Comparison of ENCODE assay signal across 8 mouse cellular contexts in genomic region chr1:155098486-155099279, GRCm38 (mm10). TPM values are rescaled to one million over a fixed set of nuclear protein-coding genes. Genes with fewer than 3 reads are reported as not detected.
A peak's percentile ranks its signal among the peaks of the same experiment; 100 is the strongest.
DNase-seq lines count a peak whose midpoint lies in the region; ATAC-seq and TF ChIP-seq lines count a peak whose summit lies in the region.

No protein-coding gene starts in this region.

- DNase-seq in CD4-positive, CD25-positive, alpha-beta regulatory T cell, adult 2 months (ENCODE audit: low read depth, low spot score), result peak; percentile 80
- DNase-seq in adrenal gland, adult 18-20 months (ENCODE audit: low spot score in 2 of 2), result peak; percentile 60 to 64
- DNase-seq in embryonic facial prominence, embryonic 10.5 days (ENCODE audit: low spot score), result peak; percentile 73
- DNase-seq in lung, adult 2 months, result no peak
- DNase-seq in thymus, postnatal 10 days (ENCODE audit: low spot score in 2 of 2), result peak; percentile 66 to 68

- H3K36me3 ChIP-seq in embryonic facial prominence, embryonic 10.5 days (replicated peaks), result peaks cover 13% of the 10 kb centered on the region
- no peaks in the 10 kb centered on the region for H3K36me3 ChIP-seq in heart, embryonic 12.5 days
- no peaks in the 10 kb centered on the region for H3K36me3 ChIP-seq in kidney, embryonic 16.5 days (ENCODE audit: insufficient read depth, low read length)

- peak overlapping the region; percentile 98 for H3K9ac ChIP-seq in heart, embryonic 12.5 days
- H3K9ac ChIP-seq in kidney, embryonic 16.5 days (replicated peaks; ENCODE audit: low read length), result peak overlapping the region; percentile 98

- 0 out of 2 replicates have a peak, but pooled peaks cover under 1% of the 10 kb centered on the region for H3K27me3 ChIP-seq in embryonic facial prominence, embryonic 10.5 days (replicated peaks; ENCODE audit: low read depth, poor library complexity, severe bottlenecking)
- H3K27me3 ChIP-seq in heart, embryonic 12.5 days (replicated peaks), result no peaks in the 10 kb centered on the region
- H3K27me3 ChIP-seq in kidney, embryonic 16.5 days (ENCODE audit: insufficient read depth, low read length), result no peaks in the 10 kb centered on the region

- H3K4me3 ChIP-seq in embryonic facial prominence, embryonic 10.5 days, result peak overlapping the region; percentile 99
- peak overlapping the region; percentile 87 for H3K4me3 ChIP-seq in heart, embryonic 12.5 days
- peak overlapping the region; percentile 75 for H3K4me3 ChIP-seq in kidney, embryonic 16.5 days (ENCODE audit: low read length)
- peak overlapping the region; percentile 95 for H3K4me3 ChIP-seq in lung, adult 2 months (replicated peaks; ENCODE audit: extremely low read depth, low read depth, low read length)
- H3K4me3 ChIP-seq in olfactory bulb, adult 2 months (ENCODE audit: insufficient read depth, low read depth, low read length), result peak overlapping the region; percentile 82

- H3K4me2 ChIP-seq in heart, embryonic 12.5 days, result peak overlapping the region; percentile 70
- H3K4me2 ChIP-seq in kidney, embryonic 16.5 days (replicated peaks; ENCODE audit: low read depth, low read length), result peak overlapping the region; percentile 76

- H3K27ac ChIP-seq in embryonic facial prominence, embryonic 10.5 days (replicated peaks), result peak overlapping the region; percentile 93
- H3K27ac ChIP-seq in heart, embryonic 12.5 days (ENCODE audit: poor library complexity, severe bottlenecking), result peak overlapping the region; percentile 82
- peak overlapping the region; percentile 88 for H3K27ac ChIP-seq in kidney, embryonic 16.5 days (ENCODE audit: low read length)
- H3K27ac ChIP-seq in olfactory bulb, adult 2 months (ENCODE audit: insufficient read depth, low read depth, low read length), result peak overlapping the region; percentile 86

- no peak for TF ChIP-seq POLR2A in lung, adult 2 months (IDR thresholded peaks at IDR 0.05; ENCODE audit: borderline replicate concordance, extremely low read depth, low read depth, low read length)
- TF ChIP-seq POLR2A in olfactory bulb, adult 2 months (IDR thresholded peaks at IDR 0.05; ENCODE audit: insufficient read depth, low read depth, low read length), result no peak

- TF ChIP-seq CTCF in lung, adult 2 months (IDR thresholded peaks at IDR 0.05; ENCODE audit: insufficient read depth, low read length), result no peak
- no peak for TF ChIP-seq CTCF in olfactory bulb, adult 2 months (IDR thresholded peaks at IDR 0.05; ENCODE audit: insufficient read depth, low read depth, low read length)

- peak; percentile 68 for ATAC-seq in heart, embryonic 12.5 days (ENCODE audit: insufficient number of reproducible peaks, low FRiP score)
- peak; percentile 71 for ATAC-seq in kidney, embryonic 16.5 days (ENCODE audit: low FRiP score, low TSS enrichment)

- under 1% methylated on average over 93 of the region's 93 CpGs for WGBS in embryonic facial prominence, embryonic 10.5 days
- WGBS in heart, embryonic 12.5 days, result under 1% methylated on average over 93 of the region's 93 CpGs
- under 1% methylated on average over 81 of the region's 93 CpGs for WGBS in kidney, embryonic 16.5 days
- under 1% methylated on average over 93 of the region's 93 CpGs for WGBS in lung, adult 2 months
- WGBS in olfactory bulb, adult 2 months, result under 1% methylated on average over 93 of the region's 93 CpGs

- no peaks in the 10 kb centered on the region for H3K9me3 ChIP-seq in embryonic facial prominence, embryonic 10.5 days
- H3K9me3 ChIP-seq in heart, embryonic 12.5 days (replicated peaks), result no peaks in the 10 kb centered on the region
- no peaks in the 10 kb centered on the region for H3K9me3 ChIP-seq in kidney, embryonic 16.5 days (ENCODE audit: low read length)

- H3K4me1 ChIP-seq in embryonic facial prominence, embryonic 10.5 days, result peaks cover 35% of the 10 kb centered on the region
- peaks cover 29% of the 10 kb centered on the region for H3K4me1 ChIP-seq in heart, embryonic 12.5 days (replicated peaks)
- peaks cover 19% of the 10 kb centered on the region for H3K4me1 ChIP-seq in kidney, embryonic 16.5 days (ENCODE audit: insufficient read depth, low read length)
- H3K4me1 ChIP-seq in lung, adult 2 months (ENCODE audit: control insufficient read depth, insufficient read depth, low read length), result peaks cover 10% of the 10 kb centered on the region
- peaks cover 4% of the 10 kb centered on the region for H3K4me1 ChIP-seq in olfactory bulb, adult 2 months (ENCODE audit: control insufficient read depth, insufficient read depth, low read length)

RNA-seq across cellular contexts. Expression of gene Ier5, which starts 0.8 kb away (rescaled TPM):
- 10 to 100 TPM in 1 of 2 experiments, 1 to 10 TPM in 1; 9.4 to 15.5 TPM for total RNA-seq in adrenal gland, adult 18-20 months (2021)
- polyA plus RNA-seq in embryonic facial prominence, embryonic 10.5 days (2016; fragmentation: Nextera tagmentation; extraction: Ambion mirVana), result 4.4 TPM in 2 replicates
- 8.9 and 10.9 TPM in 2 replicates for polyA plus RNA-seq in heart, embryonic 12.5 days (2016; fragmentation: Nextera tagmentation; extraction: Ambion mirVana)
- polyA plus RNA-seq in kidney, embryonic 16.5 days (2015; fragmentation: Nextera tagmentation; extraction: Ambion mirVana), result 4.4 and 5.3 TPM in 2 replicates
- 38.1 and 42.8 TPM in 2 replicates for polyA plus RNA-seq in lung, adult 2 months (2012; rRNA removed)
- polyA plus RNA-seq in olfactory bulb, adult 2 months (2012; ENCODE audit: insufficient read depth, insufficient read length, low replicate concordance, missing spikeins), result not detected in 2 replicates

RNA-seq across cellular contexts. Expression of gene Mr1, which starts 47.9 kb away (rescaled TPM):
- 10 to 100 TPM; 24.9 to 32.1 TPM for total RNA-seq in adrenal gland, adult 18-20 months (2021)
- polyA plus RNA-seq in embryonic facial prominence, embryonic 10.5 days (2016; fragmentation: Nextera tagmentation; extraction: Ambion mirVana), result 1.2 and 1.4 TPM in 2 replicates
- polyA plus RNA-seq in heart, embryonic 12.5 days (2016; fragmentation: Nextera tagmentation; extraction: Ambion mirVana), result 3.9 and 4.2 TPM in 2 replicates
- 7.1 and 8.6 TPM in 2 replicates for polyA plus RNA-seq in kidney, embryonic 16.5 days (2015; fragmentation: Nextera tagmentation; extraction: Ambion mirVana)
- 6.3 and 11.1 TPM in 2 replicates for polyA plus RNA-seq in lung, adult 2 months (2012; rRNA removed)
- polyA plus RNA-seq in olfactory bulb, adult 2 months (2012; ENCODE audit: insufficient read depth, insufficient read length, low replicate concordance, missing spikeins), result not detected in 2 replicates

RNA-seq across cellular contexts. Expression of gene Stx6, which starts 59.8 kb away (rescaled TPM):
- 10 to 100 TPM; 49.2 to 53.5 TPM for total RNA-seq in adrenal gland, adult 18-20 months (2021)
- polyA plus RNA-seq in embryonic facial prominence, embryonic 10.5 days (2016; fragmentation: Nextera tagmentation; extraction: Ambion mirVana), result 85.0 and 88.9 TPM in 2 replicates
- polyA plus RNA-seq in heart, embryonic 12.5 days (2016; fragmentation: Nextera tagmentation; extraction: Ambion mirVana), result 62.1 and 69.5 TPM in 2 replicates
- 70.9 and 78.0 TPM in 2 replicates for polyA plus RNA-seq in kidney, embryonic 16.5 days (2015; fragmentation: Nextera tagmentation; extraction: Ambion mirVana)
- 81.6 and 83.1 TPM in 2 replicates for polyA plus RNA-seq in lung, adult 2 months (2012; rRNA removed)
- polyA plus RNA-seq in olfactory bulb, adult 2 months (2012; ENCODE audit: insufficient read depth, insufficient read length, low replicate concordance, missing spikeins), result not detected in 2 replicates
